Mouse (Mus musculus) liver, adult 2 months (tissue): ENCODE measurements around the gene Cdh4. TPM values are rescaled to one million over a fixed set of nuclear protein-coding genes. Genes with fewer than 3 reads are reported as not detected.

Experiments used
- DNase-seq: peaks from one replicate; pipeline ENCODE4 v3.0.0-alpha.2; 2011; ENCODE audit warnings: low read depth, low spot score; ENCODE audit errors: extremely low read depth
- H3K27ac ChIP-seq: fragments of 200-500 bp; replicated peaks from 2 replicates; pipeline ENCODE4 v1.5.1; 2012; ENCODE audit warnings: low read depth, mild to moderate bottlenecking, control low read depth, inconsistent platforms, low read length; ENCODE audit not compliant: insufficient read depth
- H3K27me3 ChIP-seq: fragments of 200-500 bp; 2 replicates; pipeline ENCODE4 v1.6.1; 2012; ENCODE audit warnings: mild to moderate bottlenecking, moderate library complexity, low read length, inconsistent platforms; ENCODE audit not compliant: control insufficient read depth, insufficient read depth
- H3K36me3 ChIP-seq: fragments of 200-500 bp; 2 replicates; pipeline ENCODE4 v1.6.1; 2012; ENCODE audit warnings: low read length, inconsistent platforms; ENCODE audit not compliant: control insufficient read depth, insufficient read depth
- H3K4me1 ChIP-seq: fragments of 200-500 bp; 2 replicates; pipeline ENCODE4 v1.6.1; 2011; ENCODE audit warnings: low read length; ENCODE audit not compliant: control insufficient read depth, insufficient read depth
- H3K4me3 ChIP-seq: fragments of 200-500 bp; 2 replicates; pipeline ENCODE4 v1.5.1; 2011; ENCODE audit warnings: low read depth, mild to moderate bottlenecking, control low read depth, low read length, moderate library complexity; ENCODE audit not compliant: insufficient read depth
- H3K79me2 ChIP-seq: fragments of 200-500 bp; 2 replicates; pipeline ENCODE4 v1.6.1; 2012; ENCODE audit warnings: inconsistent platforms, mild to moderate bottlenecking, low read length, moderate library complexity; ENCODE audit not compliant: control insufficient read depth, insufficient read depth
- H3K9ac ChIP-seq: fragments of 200-500 bp; 2 replicates; pipeline ENCODE4 v1.6.1; 2012; ENCODE audit warnings: low read depth, mild to moderate bottlenecking, control low read depth, inconsistent platforms, low read length
- CTCF ChIP-seq: fragments of 200-500 bp; IDR thresholded peaks from 2 replicates; pipeline ENCODE4 v1.5.1; 2011; ENCODE audit warnings: low read depth, low read length, control low read depth
- POLR2A ChIP-seq: fragments of 200-500 bp; IDR thresholded peaks from 2 replicates; pipeline ENCODE4 v1.6.1; 2011; ENCODE audit warnings: low read length, control low read depth; ENCODE audit not compliant: insufficient read depth; ENCODE audit errors: extremely low read depth
- WGBS: fragments of 180-500 bp; shearing (Covaris S2); methylation state at CpG from one replicate; pipeline ENCODE4 v1.1.7; 2018; 5-methylcytosine and 5-hydroxymethylcytosine counted together
- polyA plus RNA-seq: library from polyadenylated mRNA; depleted of rRNA; stranded (reverse); fragments of >200 nt; gene quantifications from 2 replicates; pipeline ENCODE4 v1.2.3, GENCODE M21; 2012
- total RNA-seq: library from RNA; depleted of rRNA; stranded (reverse); fragments of >200 nt; gene quantifications from 2 replicates; pipeline ENCODE4 v1.2.3, GENCODE M21; 2014

Cdh4 gene
- total and polyA plus RNA-seq, 2 experiments = 0.18 to 0.37 TPM

- Histone ChIP-seq H3K79me2 (no peaks in the 10 kb centered on the region), H3K9ac (no peak overlapping the region), H3K4me3 (no peak overlapping the region), H3K4me1 (no peaks in the 10 kb centered on the region), H3K27ac (no peak overlapping the region), H3K27me3 (no peaks in the 10 kb centered on the region), H3K36me3 (no peaks in the 10 kb centered on the region)
- no peak for TF ChIP-seq CTCF
- TF ChIP-seq POLR2A = no peak
- DNase-seq = no peak
- WGBS = 83% methylated on average over 2 of the region's 2 CpGs
Observed at GRCm38 (mm10) chr2:179627563-179627962, 185.3 kb downstream of the Cdh4 start.

- Histone ChIP-seq H3K79me2 (no peaks in the 10 kb centered on the region), H3K36me3 (no peaks in the 10 kb centered on the region), H3K27ac (no peak overlapping the region), H3K9ac (no peak overlapping the region), H3K4me1 (no peaks in the 10 kb centered on the region), H3K27me3 (no peaks in the 10 kb centered on the region), H3K4me3 (no peak overlapping the region)
- WGBS = 73% methylated on average over 10 of the region's 10 CpGs
- no peak for DNase-seq
- TF ChIP-seq CTCF = no peak
Observed at GRCm38 (mm10) chr2:179630720-179631119, 188.5 kb downstream of the Cdh4 start.

GRCm38 (mm10) chr2:179640576-179641301, 198.5 kb downstream of the Cdh4 start:
- no peaks in the 10 kb centered on the region for H3K79me2 ChIP-seq
- no peak overlapping the region for H3K9ac ChIP-seq
- no peak for TF ChIP-seq POLR2A
- no peak for TF ChIP-seq CTCF
- no peak overlapping the region for H3K4me3 ChIP-seq
- H3K36me3 ChIP-seq = no peaks in the 10 kb centered on the region
- H3K27me3 ChIP-seq = no peaks in the 10 kb centered on the region
- DNase-seq = no peak
- WGBS = 58% methylated on average over 15 of the region's 15 CpGs
- no peak overlapping the region for H3K27ac ChIP-seq
- H3K4me1 ChIP-seq = no peaks in the 10 kb centered on the region

GRCm38 (mm10) chr2:179648573-179649263, 206.5 kb downstream of the Cdh4 start:
- no peak overlapping the region for H3K4me3 ChIP-seq
- 76% methylated on average over 20 of the region's 20 CpGs for WGBS
- H3K36me3 ChIP-seq = no peaks in the 10 kb centered on the region
- TF ChIP-seq POLR2A (no peak), CTCF (no peak)
- H3K4me1 ChIP-seq = no peaks in the 10 kb centered on the region
- no peak overlapping the region for H3K9ac ChIP-seq
- no peak overlapping the region for H3K27ac ChIP-seq
- H3K27me3 ChIP-seq = no peaks in the 10 kb centered on the region
- no peaks in the 10 kb centered on the region for H3K79me2 ChIP-seq
- no peak for DNase-seq

GRCm38 (mm10) chr2:179649370-179649769, 207.1 kb downstream of the Cdh4 start:
- no peak overlapping the region for H3K27ac ChIP-seq
- no peaks in the 10 kb centered on the region for H3K79me2 ChIP-seq
- H3K27me3 ChIP-seq = no peaks in the 10 kb centered on the region
- no peak overlapping the region for H3K4me3 ChIP-seq
- no peak overlapping the region for H3K9ac ChIP-seq
- TF ChIP-seq POLR2A (no peak), CTCF (no peak)
- no peaks in the 10 kb centered on the region for H3K4me1 ChIP-seq
- no peaks in the 10 kb centered on the region for H3K36me3 ChIP-seq
- WGBS = 66% methylated on average over 4 of the region's 4 CpGs
- no peak for DNase-seq

- Histone ChIP-seq H3K4me1 (no peaks in the 10 kb centered on the region), H3K79me2 (no peaks in the 10 kb centered on the region), H3K27ac (no peak overlapping the region), H3K4me3 (no peak overlapping the region), H3K36me3 (no peaks in the 10 kb centered on the region), H3K27me3 (no peaks in the 10 kb centered on the region), H3K9ac (no peak overlapping the region)
- WGBS = 81% methylated on average over 9 of the region's 9 CpGs
- no peak for TF ChIP-seq CTCF
- TF ChIP-seq POLR2A = no peak
- DNase-seq = no peak
Observed at GRCm38 (mm10) chr2:179650168-179650567, 207.9 kb downstream of the Cdh4 start.
